Mouse (Mus musculus) limb, embryonic 11.5 days (tissue): ENCODE data around the gene Mapk11. TPM values are rescaled to one million over a fixed set of nuclear protein-coding genes. Genes with fewer than 3 reads are reported as not detected.

Experiments used
- ATAC-seq: fragments of 200-750 bp; cut with Nextera tagmentation; 2 replicates; pipeline ENCODE4 v1.8.0; 2017; ENCODE audit warnings: low read depth; ENCODE audit not compliant: insufficient number of reproducible peaks, low FRiP score, low TSS enrichment
- DNase-seq: peaks from one replicate; pipeline ENCODE4 v3.0.0-alpha.2; 2015; ENCODE audit warnings: low spot score
- H3K27ac ChIP-seq: fragments of 300-500 bp; sonication (generic); replicated peaks from 2 replicates; pipeline ENCODE4 v1.5.1; 2014; ENCODE audit warnings: low read depth, mild to moderate bottlenecking, low read length
- H3K27me3 ChIP-seq: fragments of 300-500 bp; sonication (generic); 2 replicates; pipeline ENCODE4 v1.6.1; 2014; ENCODE audit warnings: mild to moderate bottlenecking, low read length, mixed read lengths; ENCODE audit not compliant: control insufficient read depth, insufficient read depth
- H3K36me3 ChIP-seq: fragments of 300-500 bp; sonication (generic); 2 replicates; pipeline ENCODE4 v1.6.1; 2014; ENCODE audit warnings: mild to moderate bottlenecking, low read length, moderate library complexity, mixed read lengths; ENCODE audit not compliant: control insufficient read depth, insufficient read depth
- H3K4me1 ChIP-seq: fragments of 300-500 bp; sonication (generic); 2 replicates; pipeline ENCODE4 v1.6.1; 2014; ENCODE audit warnings: low read length, mixed read lengths; ENCODE audit not compliant: control insufficient read depth, insufficient read depth
- H3K4me2 ChIP-seq: fragments of 300-500 bp; sonication (generic); 2 replicates; pipeline ENCODE4 v1.6.1; 2014; ENCODE audit warnings: low read depth, mild to moderate bottlenecking, moderate library complexity; ENCODE audit not compliant: severe bottlenecking
- H3K4me3 ChIP-seq: fragments of 300-500 bp; sonication (generic); 2 replicates; pipeline ENCODE4 v1.5.1; 2014; ENCODE audit warnings: low read depth, low read length
- H3K9ac ChIP-seq: fragments of 300-500 bp; sonication (generic); 2 replicates; pipeline ENCODE4 v1.6.1; 2014; ENCODE audit warnings: mild to moderate bottlenecking, low read length
- H3K9me3 ChIP-seq: fragments of 300-500 bp; sonication (generic); 2 replicates; pipeline ENCODE4 v1.6.1; 2016; ENCODE audit warnings: low read length; ENCODE audit not compliant: control insufficient read depth
- WGBS: fragments of 180-500 bp; shearing (Covaris S2); extraction: QIAGEN DNeasy Blood & Tissue Kit; methylation state at CpG from one replicate; pipeline ENCODE4 v1.1.7; 2014; 5-methylcytosine and 5-hydroxymethylcytosine counted together
- polyA plus RNA-seq: library from polyadenylated mRNA; unstranded; fragments of >200 nt; fragmentation: Nextera tagmentation; extraction: Ambion mirVana; gene quantifications from 2 replicates; pipeline ENCODE4 v1.2.1, GENCODE M21; 2014

Mapk11 gene
- polyA plus RNA-seq, 1 experiment from 2014 or later, result 15.3 TPM

- 90% methylated on average over 5 of the region's 5 CpGs for WGBS
- Histone ChIP-seq H3K27ac (no peak overlapping the region), H3K4me1 (peaks cover 11% of the 10 kb centered on the region), H3K4me3 (no peak overlapping the region), H3K9ac (no peak overlapping the region), H3K9me3 (no peaks in the 10 kb centered on the region), H3K36me3 (no peaks in the 10 kb centered on the region), H3K27me3 (no peaks in the 10 kb centered on the region), H3K4me2 (no peak overlapping the region)
- ATAC-seq (no peak), DNase-seq (no peak)
Observed at GRCm38 (mm10) chr15:89136461-89137155, 12.8 kb downstream of the Mapk11 start.

- 88% methylated on average over 3 of the region's 3 CpGs for WGBS
- no peaks in the 10 kb centered on the region for H3K36me3 ChIP-seq
- no peak for ATAC-seq
- DNase-seq, result no peak
- H3K27me3 ChIP-seq, result no peaks in the 10 kb centered on the region
- no peaks in the 10 kb centered on the region for H3K9me3 ChIP-seq
- peaks cover 8% of the 10 kb centered on the region for H3K4me1 ChIP-seq
- no peak overlapping the region for H3K9ac ChIP-seq
- H3K4me2 ChIP-seq, result no peak overlapping the region
- H3K27ac ChIP-seq, result no peak overlapping the region
- no peak overlapping the region for H3K4me3 ChIP-seq
Observed at GRCm38 (mm10) chr15:89131316-89131715, 18.1 kb downstream of the Mapk11 start.

GRCm38 (mm10) chr15:89130245-89130644 lies 19.2 kb downstream of the Mapk11 start:
- no peak overlapping the region for H3K27ac ChIP-seq
- DNase-seq (no peak), ATAC-seq (no peak)
- H3K9ac ChIP-seq, result no peak overlapping the region
- H3K4me1 ChIP-seq, result peaks cover 8% of the 10 kb centered on the region
- H3K4me3 ChIP-seq, result no peak overlapping the region
- H3K9me3 ChIP-seq, result no peaks in the 10 kb centered on the region
- no peaks in the 10 kb centered on the region for H3K27me3 ChIP-seq
- peaks cover 2% of the 10 kb centered on the region; the same call in 1 of the 2 replicates for H3K36me3 ChIP-seq
- no peak overlapping the region for H3K4me2 ChIP-seq

GRCm38 (mm10) chr15:89128382-89129350 lies 20.8 kb downstream of the Mapk11 start, which contains the start of gene Hdac10:
Hdac10 (minus strand) TSS chr15:89128700.
- no peaks in the 10 kb centered on the region for H3K9me3 ChIP-seq
- H3K27me3 ChIP-seq, result no peaks in the 10 kb centered on the region
- 3% methylated on average over 36 of the region's 36 CpGs for WGBS
- ATAC-seq (peak; percentile 74), DNase-seq (peak; percentile 91)
- peaks cover 11% of the 10 kb centered on the region for H3K4me1 ChIP-seq
- H3K36me3 ChIP-seq, result peaks cover 2% of the 10 kb centered on the region; the same call in 1 of the 2 replicates
- no peak within 1 kb of the TSS for H3K27ac ChIP-seq
- peak within 1 kb of the TSS; percentile 65 for H3K9ac ChIP-seq
- H3K4me2 ChIP-seq, result peak within 1 kb of the TSS; percentile 65
- peak within 1 kb of the TSS; percentile 50 for H3K4me3 ChIP-seq

- peaks cover 11% of the 10 kb centered on the region for H3K4me1 ChIP-seq
- peak overlapping the region; percentile 37; the same call in 1 of the 2 replicates for H3K9ac ChIP-seq
- H3K9me3 ChIP-seq, result no peaks in the 10 kb centered on the region
- WGBS, result 85% methylated on average over 8 of the region's 8 CpGs
- ATAC-seq (no peak), DNase-seq (no peak)
- no peak overlapping the region for H3K27ac ChIP-seq
- no peaks in the 10 kb centered on the region for H3K27me3 ChIP-seq
- peaks cover 2% of the 10 kb centered on the region; the same call in 1 of the 2 replicates for H3K36me3 ChIP-seq
- peak overlapping the region; percentile 50 for H3K4me3 ChIP-seq
- H3K4me2 ChIP-seq, result peak overlapping the region; percentile 65; the same call in 1 of the 2 replicates
Observed at GRCm38 (mm10) chr15:89127364-89127940, 22.0 kb downstream of the Mapk11 start.

GRCm38 (mm10) chr15:89126622-89127021 lies 22.8 kb downstream of the Mapk11 start:
- H3K4me3 ChIP-seq, result no peak overlapping the region
- H3K9me3 ChIP-seq, result no peaks in the 10 kb centered on the region
- DNase-seq, result no peak
- no peaks in the 10 kb centered on the region for H3K27me3 ChIP-seq
- ATAC-seq, result no peak
- no peak overlapping the region for H3K9ac ChIP-seq
- H3K36me3 ChIP-seq, result peaks cover 2% of the 10 kb centered on the region; the same call in 1 of the 2 replicates
- WGBS, result 90% methylated on average over 8 of the region's 8 CpGs
- no peak overlapping the region for H3K4me2 ChIP-seq
- H3K4me1 ChIP-seq, result peaks cover 18% of the 10 kb centered on the region
- H3K27ac ChIP-seq, result no peak overlapping the region

GRCm38 (mm10) chr15:89125351-89125750 lies 24.1 kb downstream of the Mapk11 start:
- H3K27me3 ChIP-seq, result no peaks in the 10 kb centered on the region
- no peak overlapping the region for H3K4me3 ChIP-seq
- no peak for DNase-seq
- no peak overlapping the region for H3K9ac ChIP-seq
- peaks cover 22% of the 10 kb centered on the region for H3K4me1 ChIP-seq
- no peaks in the 10 kb centered on the region for H3K9me3 ChIP-seq
- no peak for ATAC-seq
- no peak overlapping the region for H3K4me2 ChIP-seq
- WGBS, result 90% methylated on average over 9 of the region's 9 CpGs
- H3K36me3 ChIP-seq, result peaks cover 2% of the 10 kb centered on the region; the same call in 1 of the 2 replicates
- H3K27ac ChIP-seq, result no peak overlapping the region

GRCm38 (mm10) chr15:89124312-89124711 lies 25.1 kb downstream of the Mapk11 start:
- peaks cover 24% of the 10 kb centered on the region for H3K4me1 ChIP-seq
- WGBS, result 89% methylated on average over 3 of the region's 3 CpGs
- H3K9me3 ChIP-seq, result no peaks in the 10 kb centered on the region
- peaks cover 2% of the 10 kb centered on the region; the same call in 1 of the 2 replicates for H3K36me3 ChIP-seq
- no peak overlapping the region for H3K4me2 ChIP-seq
- no peak overlapping the region for H3K9ac ChIP-seq
- H3K27ac ChIP-seq, result no peak overlapping the region
- ATAC-seq (no peak), DNase-seq (no peak)
- H3K27me3 ChIP-seq, result no peaks in the 10 kb centered on the region
- H3K4me3 ChIP-seq, result no peak overlapping the region
